Mouse (Mus musculus) midbrain, embryonic 16.5 days (tissue): ENCODE measurements around the gene Tti1. TPM values are rescaled to one million over a fixed set of nuclear protein-coding genes. Genes with fewer than 3 reads are reported as not detected.

Experiments
- ATAC-seq: fragments of 200-750 bp; cut with Nextera tagmentation; 2 replicates; pipeline ENCODE4 v1.8.0; 2017; ENCODE audit warnings: moderate TSS enrichment
- H3K27ac ChIP-seq: fragments of 300-500 bp; sonication (generic); 2 replicates; pipeline ENCODE4 v1.5.1; 2014; ENCODE audit warnings: mild to moderate bottlenecking, low read length, mixed read lengths
- H3K27me3 ChIP-seq: fragments of 300-500 bp; sonication (generic); 2 replicates; pipeline ENCODE4 v1.6.1; 2014; ENCODE audit warnings: low read depth, low read length, mixed read lengths; ENCODE audit not compliant: control insufficient read depth, insufficient read depth
- H3K36me3 ChIP-seq: fragments of 300-500 bp; sonication (generic); 2 replicates; pipeline ENCODE4 v1.6.1; 2014; ENCODE audit warnings: mild to moderate bottlenecking, low read length, moderate library complexity, mixed read lengths; ENCODE audit not compliant: control insufficient read depth, insufficient read depth
- H3K4me1 ChIP-seq: fragments of 300-500 bp; sonication (generic); 2 replicates; pipeline ENCODE4 v1.6.1; 2014; ENCODE audit warnings: mild to moderate bottlenecking, low read length, mixed read lengths; ENCODE audit not compliant: control insufficient read depth, insufficient read depth
- H3K4me2 ChIP-seq: fragments of 300-500 bp; sonication (generic); 2 replicates; pipeline ENCODE4 v1.6.1; 2014; ENCODE audit warnings: mild to moderate bottlenecking, low read length, mixed read lengths
- H3K4me3 ChIP-seq: fragments of 300-500 bp; sonication (generic); 2 replicates; pipeline ENCODE4 v1.5.1; 2014; ENCODE audit warnings: low read depth, mild to moderate bottlenecking, low read length, moderate library complexity, mixed read lengths
- H3K9ac ChIP-seq: fragments of 300-500 bp; sonication (generic); 2 replicates; pipeline ENCODE4 v1.6.1; 2014; ENCODE audit warnings: low read depth, low read length, mixed read lengths
- H3K9me3 ChIP-seq: fragments of 300-500 bp; sonication (generic); replicated peaks from 2 replicates; pipeline ENCODE4 v1.6.1; 2014; ENCODE audit warnings: mild to moderate bottlenecking, low read length, mixed read lengths; ENCODE audit not compliant: control insufficient read depth, poor library complexity, severe bottlenecking
- WGBS: fragments of 180-500 bp; shearing (Covaris S2); extraction: QIAGEN DNeasy Blood & Tissue Kit; methylation state at CpG from one replicate; pipeline ENCODE4 v1.1.7; 2014; 5-methylcytosine and 5-hydroxymethylcytosine counted together
- polyA plus RNA-seq: library from polyadenylated mRNA; unstranded; fragments of >200 nt; fragmentation: Nextera tagmentation; extraction: Ambion mirVana; gene quantifications from 2 replicates; pipeline ENCODE4 v1.2.1, GENCODE M21; 2015

Gene Tti1
- polyA plus RNA-seq, 1 experiment from 2014 or later, result 17.2 TPM

DNA sequence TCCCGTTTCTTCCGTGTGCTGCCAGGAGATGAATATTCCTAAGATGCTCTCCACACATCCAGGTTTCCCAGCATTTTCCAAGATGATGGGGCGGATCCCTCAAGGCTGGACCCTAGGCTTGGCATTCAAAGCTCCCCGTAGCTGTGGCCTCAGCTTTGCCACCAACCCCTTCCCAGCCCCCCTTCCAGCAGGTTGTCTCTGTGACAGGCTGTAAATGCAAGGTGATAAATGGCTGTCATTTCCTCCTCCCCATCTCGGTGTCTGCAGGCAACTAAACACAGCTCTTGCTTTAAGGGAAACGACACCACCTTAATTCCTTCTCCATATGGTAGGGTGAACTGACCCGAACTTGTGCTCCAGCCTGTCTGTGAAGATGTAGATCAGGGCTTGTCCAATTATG, 52.6 kb downstream of the Tti1 start:
- 12% methylated on average over 7 of the region's 7 CpGs for WGBS
- no peaks in the 10 kb centered on the region for H3K9me3 ChIP-seq
- H3K27me3 ChIP-seq, result no peaks in the 10 kb centered on the region
- no peak overlapping the region for H3K4me3 ChIP-seq
- no peak for ATAC-seq
- peak overlapping the region; percentile 43; the same call in 1 of the 2 replicates for H3K4me2 ChIP-seq
- H3K4me1 ChIP-seq, result peaks cover 18% of the 10 kb centered on the region
- peak overlapping the region; percentile 52; the same call in 1 of the 2 replicates for H3K9ac ChIP-seq
- H3K36me3 ChIP-seq, result no peaks in the 10 kb centered on the region
- H3K27ac ChIP-seq, result peak overlapping the region; percentile 71

DNA sequence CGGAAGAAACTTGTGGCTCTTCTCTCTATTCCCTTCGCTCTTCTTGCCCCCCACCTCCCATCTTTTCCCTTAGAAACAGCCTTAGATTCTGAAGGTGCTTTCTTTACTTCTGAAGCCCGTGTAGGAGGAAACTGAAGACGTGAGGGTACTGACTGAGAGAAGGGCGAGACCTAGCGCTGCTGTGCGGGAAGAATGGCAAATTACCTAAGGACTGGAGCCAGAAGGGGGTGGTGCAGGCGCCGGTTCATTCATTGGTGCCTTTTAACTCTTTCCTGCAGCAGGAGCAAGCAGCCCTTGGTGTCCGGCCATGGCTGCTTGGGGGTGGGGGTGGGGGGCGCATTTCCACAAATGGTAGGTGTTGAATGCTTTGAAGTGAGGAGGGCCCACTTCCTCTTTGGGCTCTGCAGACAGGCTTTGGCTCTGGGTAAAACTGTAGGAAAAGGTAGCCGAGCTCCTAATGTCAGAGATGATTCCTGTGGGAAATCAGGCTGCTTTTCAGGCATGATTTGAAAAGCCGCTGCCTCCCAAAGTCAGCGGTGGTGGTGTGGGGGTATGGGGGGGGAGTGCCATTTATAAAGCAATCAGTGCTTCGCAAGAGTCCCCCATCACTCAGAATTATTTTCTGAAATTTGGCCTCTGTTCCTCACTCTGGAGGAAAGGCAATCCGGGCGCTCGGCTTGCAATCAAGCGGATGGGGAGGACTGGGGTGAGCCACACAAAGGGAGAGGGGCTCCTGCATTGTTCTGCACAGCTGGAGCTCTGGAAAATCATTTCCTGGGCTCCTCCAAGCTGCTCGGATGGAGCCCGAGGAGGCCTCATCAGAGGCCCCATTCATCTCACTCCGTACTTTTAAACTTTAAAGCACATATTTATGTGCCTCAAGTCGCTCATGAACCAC, 53.4 kb downstream of the Tti1 start:
- 2% methylated on average over 23 of the region's 23 CpGs for WGBS
- ATAC-seq, result peak; percentile 71
- peak overlapping the region; percentile 52; the same call in 1 of the 2 replicates for H3K9ac ChIP-seq

DNA sequence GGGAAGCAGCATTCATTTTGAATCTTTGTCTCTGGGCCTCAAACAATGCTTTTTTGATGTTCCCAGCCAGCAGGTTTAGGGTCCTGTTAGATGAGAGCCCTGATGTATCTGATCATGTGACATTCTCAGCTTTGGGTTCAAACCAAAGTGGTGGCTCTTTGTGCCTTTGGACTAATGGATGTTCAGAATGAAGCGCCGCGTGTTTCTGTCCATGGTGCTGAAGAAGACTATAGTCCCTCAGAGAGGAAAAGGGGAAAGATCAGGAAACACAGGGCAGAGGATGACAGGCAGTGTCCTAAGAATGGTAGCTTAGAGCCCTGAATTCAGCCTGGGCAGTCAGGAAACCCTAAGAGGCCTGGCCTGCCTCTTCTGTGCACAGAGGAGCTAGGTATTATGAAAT, 57.6 kb downstream of the Tti1 start:
- H3K27ac ChIP-seq, result no peak overlapping the region
- WGBS, result 6% methylated on average over 3 of the region's 3 CpGs
- ATAC-seq, result no peak

More for the DNA sequence above, 53.4 kb downstream of the Tti1 start:
- H3K4me2 ChIP-seq, result peak overlapping the region; percentile 43
- H3K27me3 ChIP-seq, result no peaks in the 10 kb centered on the region
- H3K27ac ChIP-seq, result peak overlapping the region; percentile 71
- H3K4me3 ChIP-seq, result peak overlapping the region; percentile 6; the same call in 1 of the 2 replicates
- H3K4me1 ChIP-seq, result peaks cover 18% of the 10 kb centered on the region
- no peaks in the 10 kb centered on the region for H3K36me3 ChIP-seq
- H3K9me3 ChIP-seq, result no peaks in the 10 kb centered on the region

DNA sequence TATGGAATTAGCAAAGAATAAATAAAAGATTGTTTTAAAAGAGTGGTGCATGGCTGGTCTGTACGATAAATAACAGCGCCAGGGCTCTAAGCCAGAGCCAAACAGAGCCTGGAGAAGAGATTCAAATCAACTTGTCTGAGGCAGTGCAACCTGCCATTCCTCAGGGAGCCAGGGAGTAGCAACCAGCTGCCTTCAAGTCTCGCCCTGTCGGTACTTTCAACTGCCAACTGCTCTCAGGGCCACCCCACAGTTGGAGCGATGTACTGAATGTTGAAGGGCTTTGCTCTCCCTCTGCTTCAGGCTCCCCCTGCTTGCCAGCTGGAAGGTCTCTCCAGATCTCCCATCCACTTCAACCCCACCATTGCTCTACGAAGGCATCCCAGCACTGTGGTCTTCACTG, 58.1 kb downstream of the Tti1 start:
- ATAC-seq, result no peak

More for the DNA sequence above, 57.6 kb downstream of the Tti1 start:
- H3K27me3 ChIP-seq, result no peaks in the 10 kb centered on the region
- H3K36me3 ChIP-seq, result no peaks in the 10 kb centered on the region
- peaks cover 15% of the 10 kb centered on the region for H3K4me1 ChIP-seq
- no peaks in the 10 kb centered on the region for H3K9me3 ChIP-seq
- H3K9ac ChIP-seq, result no peak overlapping the region
- no peak overlapping the region for H3K4me3 ChIP-seq
- H3K4me2 ChIP-seq, result no peak overlapping the region

DNA sequence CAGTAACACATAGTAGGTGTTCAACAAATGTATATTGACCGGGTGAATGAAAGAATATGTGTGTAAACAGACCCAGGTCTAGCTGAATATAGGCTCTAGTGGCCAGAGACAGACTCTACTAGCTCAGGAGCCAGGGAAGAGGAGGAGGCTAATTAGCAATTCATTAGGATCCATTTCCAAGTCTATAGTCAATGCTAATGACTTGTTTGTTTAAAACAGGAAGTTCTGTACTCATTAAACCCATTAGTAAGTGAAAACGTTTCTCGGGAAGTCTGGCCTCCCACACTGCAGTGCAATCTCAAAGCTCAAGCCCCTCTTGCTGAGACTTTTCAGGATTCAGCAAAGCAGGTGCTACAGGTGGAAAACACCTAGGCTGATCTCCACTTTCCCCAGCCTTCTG, 60.4 kb downstream of the Tti1 start:
- no peak for ATAC-seq
- Histone ChIP-seq H3K36me3 (no peaks in the 10 kb centered on the region), H3K27ac (no peak overlapping the region), H3K4me1 (no peaks in the 10 kb centered on the region), H3K27me3 (no peaks in the 10 kb centered on the region), H3K9ac (no peak overlapping the region), H3K4me2 (no peak overlapping the region), H3K9me3 (no peaks in the 10 kb centered on the region), H3K4me3 (no peak overlapping the region)
- 34% methylated on average over 3 of the region's 3 CpGs for WGBS

More for the DNA sequence above, 58.1 kb downstream of the Tti1 start:
- H3K4me3 ChIP-seq, result no peak overlapping the region
- H3K4me1 ChIP-seq, result peaks cover 10% of the 10 kb centered on the region
- no peak overlapping the region for H3K27ac ChIP-seq
- H3K9me3 ChIP-seq, result no peaks in the 10 kb centered on the region
- H3K27me3 ChIP-seq, result no peaks in the 10 kb centered on the region
- H3K4me2 ChIP-seq, result no peak overlapping the region
- 38% methylated on average over 6 of the region's 6 CpGs for WGBS
- H3K36me3 ChIP-seq, result no peaks in the 10 kb centered on the region
- H3K9ac ChIP-seq, result no peak overlapping the region

DNA sequence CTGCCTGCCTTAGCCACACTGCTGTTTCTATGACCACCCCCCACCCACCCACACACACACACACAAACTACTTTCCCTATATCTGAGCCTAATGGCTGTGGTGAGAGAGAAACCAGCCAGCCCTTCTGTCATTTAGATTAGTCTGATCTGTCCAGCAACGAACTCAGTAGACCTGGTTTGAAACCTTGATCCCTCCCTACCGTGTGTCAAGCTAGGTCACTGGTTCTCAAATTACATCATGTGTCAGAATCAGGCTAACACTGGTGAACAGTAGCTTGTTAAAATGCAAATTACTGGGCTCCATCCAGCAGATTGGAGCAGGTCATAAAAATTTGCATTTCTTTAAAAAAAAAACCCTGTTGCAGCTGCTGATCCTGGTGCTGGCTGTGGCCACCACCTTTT, 70.5 kb downstream of the Tti1 start:
- Histone ChIP-seq H3K27ac (no peak overlapping the region), H3K27me3 (no peaks in the 10 kb centered on the region), H3K4me1 (no peaks in the 10 kb centered on the region), H3K4me3 (no peak overlapping the region), H3K4me2 (no peak overlapping the region), H3K9me3 (no peaks in the 10 kb centered on the region), H3K36me3 (no peaks in the 10 kb centered on the region), H3K9ac (no peak overlapping the region)
- WGBS, result 5% methylated on average over 2 of the region's 2 CpGs
- no peak for ATAC-seq

DNA sequence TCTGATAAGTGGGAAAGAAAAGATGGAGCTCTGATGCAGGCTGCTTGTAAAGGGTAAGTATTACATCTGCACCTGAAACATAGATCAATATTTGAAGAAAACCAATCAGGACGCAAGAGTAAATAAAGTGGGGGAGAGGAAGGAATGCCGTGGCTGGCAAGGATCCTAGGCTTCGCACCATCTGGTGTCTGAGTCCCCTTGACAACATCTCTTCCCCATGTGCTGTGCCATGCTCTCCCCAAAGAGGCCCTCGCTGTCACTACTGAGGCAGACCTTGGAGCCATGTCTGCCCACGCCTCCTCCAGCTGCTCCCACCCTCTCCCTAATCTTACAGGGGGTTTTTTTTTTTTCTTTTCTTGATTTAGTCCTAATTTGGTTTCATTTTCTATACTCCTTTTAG, 74.3 kb downstream of the Tti1 start:
- no peak for ATAC-seq
- Histone ChIP-seq H3K4me2 (no peak overlapping the region), H3K4me1 (no peaks in the 10 kb centered on the region), H3K27ac (no peak overlapping the region), H3K9ac (no peak overlapping the region), H3K9me3 (no peaks in the 10 kb centered on the region), H3K36me3 (no peaks in the 10 kb centered on the region), H3K4me3 (no peak overlapping the region), H3K27me3 (no peaks in the 10 kb centered on the region)
- WGBS, result 77% methylated on average over 5 of the region's 5 CpGs

DNA sequence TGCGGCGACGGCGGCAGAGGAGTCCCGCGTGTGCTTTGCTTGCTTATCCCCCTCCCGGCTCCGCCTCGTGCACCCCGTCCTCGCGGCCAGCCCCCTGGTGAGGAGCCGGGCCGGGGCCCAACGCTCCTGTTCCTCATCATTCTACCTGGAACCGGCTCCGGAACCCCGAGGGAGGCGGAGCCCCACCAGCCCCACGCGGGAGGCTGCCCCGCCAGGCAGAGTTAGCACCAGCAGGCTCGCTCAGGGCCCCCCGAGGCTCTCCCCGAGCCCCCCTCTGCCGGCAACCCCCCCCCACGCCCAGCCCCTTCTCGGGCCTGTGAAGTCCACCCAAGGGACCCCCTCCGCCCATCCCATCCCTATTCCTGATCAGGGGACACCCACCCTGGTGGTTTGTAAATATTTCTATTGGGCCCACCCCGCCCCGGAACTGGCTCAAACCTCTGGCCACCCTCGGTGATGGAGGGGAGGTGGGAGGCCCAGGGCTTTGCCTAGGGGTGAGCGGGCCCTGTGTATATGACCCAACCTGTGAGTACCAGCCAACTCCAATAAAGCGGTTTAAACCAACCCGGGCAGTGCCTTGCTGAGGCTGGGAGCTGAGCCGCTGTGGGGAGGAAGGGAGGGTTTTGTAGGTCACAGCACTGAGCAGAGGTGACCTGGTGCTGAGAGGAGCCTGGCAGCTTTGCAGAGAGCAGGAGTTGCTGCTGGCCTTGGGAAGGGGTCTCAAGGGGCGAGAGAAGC, 83.9 kb downstream of the Tti1 start:
- Histone ChIP-seq H3K36me3 (0 out of 2 replicates have a peak, but pooled peaks cover 2% of the 10 kb centered on the region), H3K27me3 (no peaks in the 10 kb centered on the region), H3K9me3 (no peaks in the 10 kb centered on the region), H3K9ac (peak overlapping the region; percentile 60), H3K4me1 (peaks cover 20% of the 10 kb centered on the region), H3K27ac (peak overlapping the region; percentile 43), H3K4me3 (peak overlapping the region; percentile 39), H3K4me2 (peak overlapping the region; percentile 67)
- WGBS, result 13% methylated on average over 32 of the region's 37 CpGs
- peak; percentile 29; the same call in 1 of the 2 replicates for ATAC-seq
